Mouse (Mus musculus): ENCODE results near the gene Tlk1.

Tlk1 gene

DNA sequence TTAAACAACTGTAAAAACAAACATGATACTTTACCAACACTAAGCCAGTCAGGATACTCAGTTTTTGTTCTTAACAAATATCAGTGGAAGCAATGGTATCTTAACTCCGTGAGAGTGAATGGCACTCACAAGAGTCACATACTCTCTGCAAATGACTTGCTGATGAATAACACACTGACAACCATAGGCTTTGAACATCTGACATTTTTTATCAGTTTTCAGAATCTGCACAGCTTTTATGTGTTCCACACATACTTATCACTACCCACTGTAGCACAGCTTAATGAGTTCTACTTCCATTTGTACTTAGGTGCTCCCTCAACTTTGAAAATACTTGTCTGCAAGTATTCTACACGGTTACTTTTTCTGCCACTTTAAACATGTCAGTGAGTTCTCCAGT lies 35.3 kb downstream of the Tlk1 start:
- DNase-seq (ENCODE audit: low spot score) = no peak

- DNase-seq (ENCODE audit: low spot score) = no peak
Measured at GRCm38 (mm10) chr2:70789331-70789730, 36.2 kb downstream of the Tlk1 start.

GRCm38 (mm10) chr2:70784447-70784846 lies 41.1 kb downstream of the Tlk1 start:
- no peak for DNase-seq (ENCODE audit: low spot score)

- DNase-seq (ENCODE audit: low spot score) = no peak
Measured at GRCm38 (mm10) chr2:70783504-70783903, 42.0 kb downstream of the Tlk1 start.

- peak; percentile 18 for DNase-seq (ENCODE audit: low spot score)
Measured at GRCm38 (mm10) chr2:70779634-70780033, 45.9 kb downstream of the Tlk1 start.

DNA sequence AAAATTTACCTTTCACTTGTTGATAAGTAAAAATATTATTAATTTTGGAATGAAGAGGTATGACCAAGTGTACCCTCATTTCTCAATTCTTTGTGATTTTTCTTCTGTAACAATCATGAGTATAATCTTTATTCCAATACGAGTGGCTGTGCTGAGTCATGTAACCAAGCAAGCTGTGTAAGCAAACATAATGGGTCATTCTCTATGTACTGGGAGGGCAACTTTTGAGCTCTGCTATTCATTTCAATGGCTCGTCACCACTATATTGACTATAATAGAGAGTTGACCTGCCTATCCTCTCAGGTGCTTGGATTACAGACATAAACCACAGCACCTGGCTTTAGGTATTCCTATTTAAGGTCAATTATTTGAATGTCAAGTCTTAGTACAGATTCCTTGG lies 48.8 kb downstream of the Tlk1 start:
- DNase-seq (ENCODE audit: low spot score) = no peak

GRCm38 (mm10) chr2:70764734-70765133 lies 60.8 kb downstream of the Tlk1 start:
- no peak for DNase-seq (ENCODE audit: low spot score)

GRCm38 (mm10) chr2:70762741-70763140 lies 62.8 kb downstream of the Tlk1 start:
- DNase-seq (ENCODE audit: low spot score) = no peak

DNA sequence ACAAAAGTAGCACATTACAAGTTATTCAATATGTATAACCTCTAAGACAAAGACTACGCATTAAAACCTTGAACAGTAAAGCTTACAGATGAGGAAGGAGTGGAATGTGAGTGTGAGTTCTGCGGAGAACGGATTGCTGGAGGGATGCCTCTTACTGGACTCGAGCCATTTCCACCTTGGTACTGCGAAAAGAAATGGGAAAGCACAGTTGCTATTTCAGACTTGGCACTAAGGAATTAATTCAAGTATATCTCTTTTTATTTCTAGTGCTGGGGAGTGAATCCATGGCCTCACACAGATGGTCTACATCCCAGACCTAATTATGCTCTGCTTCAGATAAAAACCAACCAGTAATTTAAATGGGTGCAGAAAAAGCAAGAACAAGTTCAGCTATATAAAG lies 73.4 kb downstream of the Tlk1 start:
- no peak for DNase-seq (ENCODE audit: low spot score)

- DNase-seq (ENCODE audit: low spot score) = no peak
Measured at GRCm38 (mm10) chr2:70751655-70752054, 73.9 kb downstream of the Tlk1 start.

DNA sequence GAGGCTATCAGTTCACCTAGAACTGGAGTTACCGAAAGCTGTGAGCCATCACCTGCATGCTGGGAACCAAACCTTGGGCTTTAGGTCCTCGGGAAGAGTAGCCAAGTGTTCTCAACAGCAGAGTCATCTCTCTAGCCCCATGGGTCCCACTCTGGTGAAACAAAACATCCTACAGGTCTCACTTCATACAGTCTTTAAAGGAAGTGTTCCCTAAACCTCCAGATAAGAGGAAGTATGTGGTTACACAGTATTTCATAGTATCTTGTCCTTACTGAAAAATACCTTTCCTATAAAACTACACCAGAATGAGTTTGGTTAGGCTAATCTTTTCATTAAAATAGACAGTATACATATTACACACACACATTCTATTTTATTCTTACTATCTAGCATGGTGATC lies 82.9 kb downstream of the Tlk1 start:
- DNase-seq (ENCODE audit: low spot score) = no peak

DNA sequence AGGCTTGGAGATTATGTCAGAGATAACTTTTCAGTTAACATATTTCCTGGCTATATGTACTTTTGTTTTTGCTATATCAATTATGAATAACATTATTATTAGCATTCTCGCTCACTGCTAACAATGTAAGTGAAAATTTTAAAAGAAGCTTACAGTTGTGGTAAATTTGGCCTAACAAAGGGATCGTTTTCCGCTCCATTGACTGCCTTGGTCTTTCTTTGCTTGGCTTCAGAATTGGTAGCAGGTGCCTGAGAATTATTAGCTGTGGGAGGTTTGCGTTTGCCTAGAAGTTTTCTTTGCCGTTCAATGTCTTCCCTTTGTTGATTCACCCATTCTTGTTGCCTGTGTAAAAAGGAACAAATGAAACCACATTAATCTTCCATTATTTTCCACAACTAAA lies 83.6 kb downstream of the Tlk1 start:
- DNase-seq (ENCODE audit: low spot score) = no peak

- DNase-seq (ENCODE audit: low spot score) = no peak
Measured at GRCm38 (mm10) chr2:70736008-70736407, 89.5 kb downstream of the Tlk1 start.

- no peak for DNase-seq (ENCODE audit: low spot score)
Measured at GRCm38 (mm10) chr2:70735534-70735933, 90.0 kb downstream of the Tlk1 start.

- DNase-seq (ENCODE audit: low spot score) = no peak
Measured at GRCm38 (mm10) chr2:70727089-70727488, 98.4 kb downstream of the Tlk1 start.

GRCm38 (mm10) chr2:70723610-70724243 lies 101.8 kb downstream of the Tlk1 start:
- no peak for DNase-seq (ENCODE audit: low spot score)

- no peak for DNase-seq (ENCODE audit: low spot score)
Measured at GRCm38 (mm10) chr2:70710878-70711277, 114.7 kb downstream of the Tlk1 start.

DNA sequence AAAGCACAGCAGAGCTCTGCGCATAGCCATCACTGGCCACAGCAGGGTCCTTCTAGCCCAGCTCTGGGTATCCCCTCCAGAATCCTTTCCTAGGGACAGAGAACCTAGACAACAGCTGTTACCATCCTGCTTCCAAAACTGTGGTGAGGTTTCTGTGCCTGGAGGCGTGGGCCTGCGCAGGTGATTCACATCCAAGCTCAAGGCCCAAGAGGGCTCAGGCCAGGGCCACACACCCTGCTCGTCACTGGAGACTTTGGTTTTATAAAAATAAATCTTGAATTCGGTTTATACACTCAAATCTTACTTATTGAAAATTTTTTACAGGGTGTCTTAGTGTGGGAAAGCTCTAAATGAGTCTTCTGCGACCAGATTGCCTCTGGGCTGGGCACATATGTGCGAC lies 115.3 kb downstream of the Tlk1 start:
- no peak for DNase-seq (ENCODE audit: low spot score)

GRCm38 (mm10) chr2:70708986-70709730 lies 116.4 kb downstream of the Tlk1 start:
- no peak for DNase-seq (ENCODE audit: low spot score)

- no peak for DNase-seq (ENCODE audit: low spot score)
Measured at GRCm38 (mm10) chr2:70702403-70702802, 123.1 kb downstream of the Tlk1 start.

DNA sequence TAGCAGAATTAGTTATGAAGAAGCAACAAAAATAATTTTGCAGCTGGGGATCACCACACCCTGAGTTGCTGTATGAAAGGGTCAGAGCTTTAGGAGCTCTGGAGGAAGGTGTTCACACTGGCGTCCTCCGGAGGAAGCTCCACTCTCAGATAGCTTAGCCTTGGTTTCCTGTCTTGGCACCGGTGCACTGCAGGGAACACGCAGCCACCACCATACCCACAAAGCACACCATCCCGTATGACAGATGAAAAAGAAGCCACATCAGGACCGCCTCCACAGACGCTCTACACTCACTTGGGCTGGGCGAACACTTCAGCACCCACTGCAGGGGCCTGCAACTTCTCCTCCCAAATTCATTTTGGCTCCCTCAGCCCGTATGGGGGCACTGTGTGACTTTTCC lies 124.0 kb downstream of the Tlk1 start:
- DNase-seq (ENCODE audit: low spot score) = no peak

DNA sequence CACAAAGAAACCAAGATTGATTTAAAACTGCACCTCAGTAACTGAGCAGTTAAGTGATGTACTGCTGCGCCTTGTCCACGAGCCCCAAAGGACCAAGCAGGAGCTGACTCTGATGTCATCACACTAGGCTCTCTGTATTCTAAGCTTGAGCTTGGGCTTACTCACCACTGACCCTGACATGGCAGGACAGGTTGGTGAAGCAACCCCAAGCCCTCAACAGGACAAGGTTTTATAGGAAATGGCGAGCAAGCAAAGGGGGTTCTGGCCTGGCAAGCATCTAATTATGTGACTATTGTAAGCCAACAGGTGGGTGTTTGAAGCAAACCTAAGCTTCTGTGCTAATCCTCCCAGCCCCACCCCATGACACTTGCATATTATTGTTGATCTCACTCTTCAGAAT lies 124.7 kb downstream of the Tlk1 start:
- DNase-seq (ENCODE audit: low spot score) = no peak

- DNase-seq (ENCODE audit: low spot score) = no peak
Measured at GRCm38 (mm10) chr2:70695712-70696111, 129.8 kb downstream of the Tlk1 start.

GRCm38 (mm10) chr2:70690195-70690594 lies 135.3 kb downstream of the Tlk1 start:
- DNase-seq (ENCODE audit: low spot score) = no peak
